Mouse (Mus musculus) MEL-GATA-1-ER (cell line): ENCODE results near the gene Terb2.

Experiments used
- DNase-seq: peaks from one replicate; pipeline ENCODE4 v3.0.0-alpha.2; 2012; ENCODE audit warnings: low read depth; ENCODE audit errors: extremely low read depth

Gene Terb2

DNA sequence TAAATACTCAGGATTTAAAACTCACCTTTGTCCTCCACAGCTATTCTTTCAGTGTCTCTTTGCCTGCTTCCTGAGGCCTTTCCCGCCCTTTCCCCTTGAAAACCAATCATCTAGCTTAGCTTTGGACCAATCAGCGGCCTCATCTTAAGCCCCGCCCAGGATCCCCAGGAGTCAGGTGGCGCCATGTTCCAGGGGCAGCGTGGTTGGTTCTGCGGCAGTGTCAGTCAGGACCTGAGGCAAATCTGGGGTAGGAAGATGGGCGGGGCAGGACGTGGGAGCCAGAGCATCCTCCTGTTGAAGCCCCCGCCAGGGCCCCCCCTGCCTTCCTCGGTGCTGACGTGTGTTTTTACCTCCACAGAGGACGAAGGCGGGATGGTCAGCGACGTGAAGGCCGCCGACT is at the start of gene Terb2, which contains the start of gene Patl2:
Terb2 (plus strand) TSS at position 167 of the 400 bp plus-strand sequence.
Patl2 (minus strand) TSS at position 84 of the 400 bp plus-strand sequence.
- no peak for DNase-seq

DNA sequence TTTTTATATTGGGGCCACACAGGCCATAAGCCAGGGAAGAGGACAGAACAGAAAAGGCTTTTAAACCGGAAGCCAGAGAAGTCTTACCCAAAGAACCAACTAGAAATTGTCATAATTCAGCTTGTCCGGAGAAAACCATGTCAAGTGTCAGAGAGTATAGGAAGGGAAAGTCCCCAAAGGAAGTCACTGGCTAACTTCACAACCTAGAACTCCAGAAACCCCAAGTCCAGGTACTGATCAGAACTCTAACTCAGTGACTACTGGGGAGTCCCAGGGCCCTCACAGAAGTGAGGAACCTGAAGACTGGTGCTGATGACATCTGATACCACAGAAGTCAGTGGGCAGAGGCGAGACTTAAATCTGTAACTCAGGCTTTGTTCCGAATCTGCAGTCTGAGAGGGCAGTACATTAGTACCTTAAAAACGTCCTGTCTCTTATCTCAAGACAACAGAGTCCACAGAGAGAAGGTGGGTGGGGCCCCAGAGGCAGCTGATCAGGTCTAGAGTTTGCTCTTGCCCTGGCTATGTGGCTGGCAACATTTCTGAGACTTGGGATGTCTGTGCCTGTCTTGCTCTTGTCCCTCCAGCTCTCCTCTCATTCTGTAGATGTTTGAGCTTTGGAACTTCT is 48.1 kb upstream of the Terb2 start:
- peak; percentile 75 for DNase-seq

DNA sequence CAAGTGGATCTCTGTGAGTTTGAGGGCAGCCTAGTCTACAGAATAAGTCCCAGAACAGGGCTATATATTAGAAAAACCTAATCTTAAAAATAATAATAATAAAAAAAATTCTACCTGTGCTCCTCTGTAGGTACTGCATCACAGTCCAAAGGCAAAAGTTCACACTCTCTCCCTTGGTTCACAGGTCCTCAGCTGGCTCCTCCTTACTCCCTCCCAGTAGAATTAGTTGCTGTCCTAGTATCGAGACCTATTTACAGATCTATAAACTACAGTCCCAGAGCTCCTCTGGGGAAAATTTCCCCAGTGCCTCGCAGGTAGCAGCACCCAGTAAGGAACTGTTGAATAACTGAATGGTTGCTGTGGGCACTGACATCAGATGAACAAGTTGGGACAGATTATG is 45.3 kb upstream of the Terb2 start:
- DNase-seq, result no peak

GRCm38 (mm10) chr2:122141332-122141967 is 44.6 kb upstream of the Terb2 start:
- DNase-seq, result no peak

DNA sequence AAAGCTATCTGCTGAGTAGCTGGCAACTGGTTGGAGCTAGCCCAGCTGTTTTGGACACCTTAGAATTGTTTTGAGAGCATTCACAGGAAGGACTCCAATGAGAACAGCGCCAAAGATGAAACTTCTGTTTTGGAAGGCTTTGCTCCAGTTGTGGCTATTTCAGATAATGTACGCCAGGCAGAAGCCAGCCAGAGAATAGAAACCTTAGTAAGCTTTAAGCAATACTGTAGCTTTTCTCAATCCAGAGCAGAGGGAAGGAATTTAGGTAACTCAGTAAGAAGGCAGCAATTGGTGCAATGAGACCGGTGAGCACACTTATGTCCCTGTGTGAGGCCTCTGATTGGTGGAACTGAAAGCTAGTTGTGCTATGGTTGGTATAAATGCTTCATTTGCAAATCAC is 43.0 kb upstream of the Terb2 start:
- DNase-seq, result no peak

GRCm38 (mm10) chr2:122145756-122146155 is 40.3 kb upstream of the Terb2 start:
- DNase-seq, result no peak

DNA sequence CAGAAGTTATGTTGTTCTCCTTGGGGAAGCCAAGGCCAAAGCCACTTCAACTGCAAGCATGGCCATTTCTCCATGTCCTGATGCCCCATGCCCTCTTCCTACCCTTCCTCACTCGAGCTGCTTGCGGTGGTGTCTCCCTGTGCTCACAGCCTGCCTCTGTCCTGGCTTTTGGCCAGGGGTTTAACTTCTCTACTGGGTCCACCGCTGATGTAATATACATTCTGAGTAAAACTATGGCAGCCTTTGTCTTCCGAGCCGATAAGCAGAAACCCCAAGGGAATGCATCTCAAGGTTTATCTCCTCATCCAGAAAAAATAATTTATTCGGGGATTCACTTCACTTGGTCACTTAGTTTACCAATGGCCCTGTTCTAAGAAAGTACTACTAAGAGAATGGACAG is 39.4 kb upstream of the Terb2 start:
- peak; percentile 69 for DNase-seq

GRCm38 (mm10) chr2:122147508-122148241 is 38.4 kb upstream of the Terb2 start, which contains the start of gene B2m:
Gene B2m, plus strand, starts transcription at chr2:122147686.
- DNase-seq, result peak; percentile 98

DNA sequence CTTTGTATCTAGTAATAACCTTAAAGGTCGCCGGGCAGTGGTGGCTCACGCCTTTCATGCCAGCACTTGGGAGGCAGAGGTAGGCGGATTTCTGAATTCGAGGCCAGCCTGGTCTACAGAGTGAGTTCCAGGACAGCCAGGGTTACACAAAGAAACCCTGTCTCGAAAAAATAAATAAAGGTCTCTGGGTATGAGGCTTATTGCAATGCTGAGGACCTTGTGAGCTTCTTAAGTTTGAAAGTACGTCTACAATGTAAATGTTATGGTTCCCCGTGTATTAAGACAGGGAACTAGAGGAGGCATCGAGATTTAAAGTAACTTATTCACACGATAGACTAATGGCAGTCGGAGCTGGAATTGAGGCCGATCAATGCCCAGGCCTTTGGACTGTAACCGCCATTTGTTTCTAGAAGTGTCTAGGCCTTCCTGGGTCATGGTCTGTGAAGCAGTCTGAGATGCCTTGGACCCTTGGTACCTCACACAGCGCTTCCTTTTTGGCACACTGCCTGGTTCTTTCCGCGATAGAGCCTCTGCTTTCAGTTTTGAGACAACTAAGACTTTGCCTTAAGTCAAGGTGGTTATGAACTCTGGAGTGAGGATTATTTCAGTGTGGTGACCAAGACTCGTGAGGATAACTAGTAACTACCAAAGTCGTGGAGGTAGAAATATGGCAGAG is 37.7 kb upstream of the Terb2 start:
- DNase-seq, result peak; percentile 78

DNA sequence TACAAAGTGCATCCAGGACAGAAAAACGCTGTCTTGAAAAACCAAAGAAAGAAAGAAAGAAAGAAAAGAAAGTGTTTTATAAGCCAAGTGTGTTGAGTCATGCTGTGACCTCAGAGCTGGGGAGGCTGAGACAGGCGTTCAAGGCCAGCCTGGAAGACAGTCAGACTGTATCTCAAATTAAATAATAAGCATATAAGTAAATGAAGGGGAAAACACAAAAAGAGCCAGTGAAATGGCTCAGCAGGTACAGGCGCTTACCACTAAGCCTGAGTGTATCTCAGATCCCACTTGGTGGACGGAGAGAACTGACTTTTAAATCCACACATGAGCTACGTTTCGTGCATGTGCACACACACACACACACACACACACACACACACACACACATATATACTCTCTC is 36.8 kb upstream of the Terb2 start:
- no peak for DNase-seq

- DNase-seq, result no peak
These were observed 36.4 kb upstream of the Terb2 start for GRCm38 (mm10) chr2:122149716-122150115.

GRCm38 (mm10) chr2:122151221-122151620 is 34.9 kb upstream of the Terb2 start:
- DNase-seq, result no peak

GRCm38 (mm10) chr2:122152850-122153249 is 33.2 kb upstream of the Terb2 start:
- DNase-seq, result no peak

DNA sequence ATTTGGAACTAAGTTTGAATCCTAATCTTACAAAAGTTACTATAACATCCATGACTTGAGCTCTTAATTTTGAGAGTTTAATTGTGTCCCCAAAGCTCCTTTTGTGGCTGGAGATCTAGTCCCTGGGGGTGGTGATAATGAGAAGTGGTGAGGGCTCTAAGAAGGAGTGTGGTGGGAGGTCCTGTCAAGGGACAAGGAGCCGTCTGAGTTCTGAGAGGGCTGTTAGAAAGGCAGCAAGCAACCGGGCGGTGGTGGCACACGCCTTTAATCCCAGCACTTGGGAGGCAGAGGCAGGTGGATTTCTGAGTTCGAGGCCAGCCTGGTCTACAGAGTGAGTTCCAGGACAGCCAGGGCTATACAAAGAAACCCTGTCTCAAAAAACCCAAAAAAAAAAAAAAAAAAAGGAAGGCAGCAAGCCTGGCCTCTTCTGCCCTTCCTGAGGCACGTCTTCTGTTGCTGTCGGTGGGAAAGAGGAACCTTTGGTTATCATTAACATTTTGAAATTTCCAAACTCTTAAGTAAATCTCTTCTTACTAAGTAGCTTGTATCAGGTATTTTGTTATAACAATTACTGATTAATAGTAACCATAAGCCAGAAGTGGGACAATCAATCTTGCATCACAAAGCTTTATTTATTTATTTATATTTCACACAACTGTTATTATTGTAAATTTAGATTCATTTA is 32.2 kb upstream of the Terb2 start:
- DNase-seq, result peak; percentile 54

DNA sequence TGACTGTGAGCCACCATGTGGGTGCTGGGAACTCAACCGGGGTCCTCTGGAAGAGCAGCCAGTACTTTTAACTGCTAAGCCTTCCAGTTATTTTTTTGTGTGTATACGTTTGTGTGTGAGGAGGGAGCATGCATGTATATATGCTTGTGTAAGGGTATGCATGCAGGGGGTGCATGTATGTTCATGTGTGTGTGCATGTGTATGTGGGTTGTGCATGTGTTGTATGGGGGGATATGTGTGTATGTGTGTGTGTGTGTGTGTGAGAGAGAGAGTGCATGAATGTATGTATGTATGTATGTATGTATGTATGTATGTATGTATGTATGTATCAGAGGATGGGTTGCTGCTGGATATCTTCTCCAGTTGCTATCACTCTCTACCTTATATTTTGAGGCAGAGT is 31.6 kb upstream of the Terb2 start:
- DNase-seq, result no peak

GRCm38 (mm10) chr2:122155292-122155691 is 30.8 kb upstream of the Terb2 start:
- DNase-seq, result no peak

- no peak for DNase-seq
These were observed 29.9 kb upstream of the Terb2 start for GRCm38 (mm10) chr2:122156051-122156700.

DNA sequence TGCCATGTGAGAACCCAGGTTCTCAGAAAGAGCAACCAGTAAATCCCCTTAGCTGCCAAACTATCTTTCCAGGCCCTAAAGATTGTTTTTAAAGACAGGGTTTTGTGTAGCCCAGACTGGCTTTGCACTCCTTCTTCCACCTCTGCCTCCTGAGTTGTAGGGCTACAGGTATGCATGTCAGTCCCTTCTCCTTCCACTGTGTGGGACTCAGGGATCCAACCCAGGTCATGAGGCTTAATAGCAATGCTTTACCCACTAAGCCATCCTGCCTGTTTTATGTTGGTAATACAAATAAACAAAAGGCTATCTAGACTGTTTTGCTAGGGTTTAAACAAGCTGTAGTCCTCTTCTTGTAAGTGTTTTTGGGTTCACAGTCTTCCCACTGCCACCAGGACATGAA is 28.5 kb upstream of the Terb2 start:
- no peak for DNase-seq

- DNase-seq, result no peak
These were observed 27.7 kb upstream of the Terb2 start for GRCm38 (mm10) chr2:122158362-122158802.

DNA sequence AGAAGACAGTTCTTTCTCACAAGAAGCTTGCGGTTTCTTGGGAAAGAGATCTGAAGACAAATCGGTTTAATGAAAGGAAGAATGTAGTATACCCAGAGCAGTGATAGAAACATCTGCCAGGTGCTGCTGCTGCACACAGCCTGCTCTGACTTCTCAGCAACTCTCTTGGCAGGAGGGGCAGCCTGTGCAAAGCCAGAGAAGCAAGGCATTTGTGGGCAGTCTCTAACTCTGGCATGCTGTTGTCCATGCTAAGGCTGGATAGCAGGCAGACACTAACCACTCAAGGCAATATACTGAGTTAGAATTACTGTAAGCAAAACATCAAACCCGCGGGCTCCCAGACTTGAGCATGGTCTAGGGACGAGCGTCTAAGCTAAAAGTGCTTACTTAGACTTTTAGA is 26.4 kb upstream of the Terb2 start:
- DNase-seq, result no peak

DNA sequence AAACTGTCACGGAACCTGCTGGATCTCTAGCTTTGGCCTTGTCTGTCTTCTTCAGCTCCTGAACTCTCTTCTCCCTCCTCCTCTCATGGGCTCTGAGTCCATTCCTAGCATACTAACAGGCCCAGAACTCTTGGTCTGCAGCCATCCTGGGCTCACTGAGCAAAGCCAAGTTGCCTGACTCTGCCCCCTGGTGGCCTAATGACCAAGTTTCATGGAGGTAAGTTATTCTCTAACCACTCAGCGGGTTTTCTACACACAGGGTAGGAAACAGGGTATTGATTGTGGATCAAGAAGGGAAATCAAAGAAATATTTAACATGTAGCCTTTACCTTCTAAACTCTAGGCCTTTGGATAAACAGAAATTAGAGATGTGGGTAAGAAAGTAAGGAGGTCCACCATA is 25.4 kb upstream of the Terb2 start, which contains the start of gene Trim69:
Trim69 (plus strand) TSS at position 21 of the 400 bp plus-strand sequence.
- DNase-seq, result no peak
